Mouse (Mus musculus): Measurements from ENCODE around the gene Srrm4. TPM values are rescaled to one million over a fixed set of nuclear protein-coding genes. Genes with fewer than 3 reads are reported as not detected.

Gene Srrm4
- total RNA-seq, 4 experiments from 2014 or later = 23.7 to 26.4 (median 24.6) TPM

DNA sequence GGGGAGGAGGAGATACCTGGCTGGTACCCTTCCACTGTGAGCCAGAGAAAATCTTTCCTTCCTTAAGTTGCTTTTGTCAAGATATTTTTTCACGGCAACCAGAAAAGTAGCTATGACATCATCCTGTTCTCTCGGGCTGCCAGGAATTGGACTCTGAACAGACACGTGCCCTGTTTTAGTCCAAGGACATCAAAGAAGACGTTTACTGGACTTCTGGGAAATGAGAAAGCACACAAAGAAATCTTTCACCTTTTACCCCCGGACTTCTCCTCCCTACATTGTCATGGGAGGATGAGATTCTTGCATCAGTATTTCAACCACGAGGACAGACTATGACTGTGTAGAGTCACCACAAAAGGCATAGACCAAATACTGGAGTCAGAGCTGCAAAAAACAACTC is 183.7 kb downstream of the Srrm4 start:
- no peak for DNase-seq (ENCODE audit: low spot score in 2 of 2)

DNA sequence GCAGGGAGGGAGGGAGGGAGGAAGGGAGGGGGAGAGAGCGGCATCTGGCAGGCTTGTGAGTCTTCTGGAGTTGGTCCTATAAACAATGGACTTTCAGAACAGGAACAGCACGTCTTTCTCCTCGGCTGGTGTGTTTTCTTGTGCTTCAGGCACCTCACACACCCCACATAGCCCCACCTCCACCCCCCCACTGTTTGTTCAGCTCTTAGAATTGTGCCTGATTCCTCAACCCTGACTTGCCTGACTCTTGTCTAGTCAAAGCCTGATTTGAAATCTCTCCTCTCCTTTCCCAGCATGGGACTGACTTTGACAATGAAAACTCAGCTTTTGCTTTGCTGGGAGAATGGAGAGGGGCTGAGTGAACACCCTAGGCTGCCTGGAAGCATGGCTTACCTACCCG is 184.3 kb downstream of the Srrm4 start:
- DNase-seq (ENCODE audit: low spot score in 2 of 2) = no peak

GRCm38 (mm10) chr5:116406507-116406906 is 185.1 kb downstream of the Srrm4 start:
- no peak for DNase-seq (ENCODE audit: low spot score in 2 of 2)

DNA sequence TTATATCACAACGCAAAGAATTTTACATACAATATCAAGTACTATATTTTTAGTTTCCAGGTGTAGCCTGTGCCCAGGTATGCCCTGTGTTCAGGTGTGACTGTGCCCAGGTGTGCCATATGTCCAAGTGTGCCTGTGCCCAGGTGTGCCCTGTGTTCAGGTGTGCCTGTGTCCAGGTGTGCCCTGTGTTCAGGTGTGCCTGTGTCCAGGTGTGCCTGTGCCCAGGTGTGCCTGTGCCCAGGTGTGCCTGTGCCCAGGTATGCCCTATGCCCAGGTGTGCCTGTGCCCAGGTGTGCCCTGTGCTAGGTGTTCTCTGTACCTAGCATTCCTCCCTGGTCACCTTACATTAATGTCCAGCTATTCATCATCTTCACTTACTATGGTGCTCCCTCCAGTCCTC is 185.7 kb downstream of the Srrm4 start:
- DNase-seq (ENCODE audit: low spot score in 2 of 2) = no peak

GRCm38 (mm10) chr5:116404063-116404462 is 187.6 kb downstream of the Srrm4 start:
- no peak for DNase-seq (ENCODE audit: low spot score in 2 of 2)

DNA sequence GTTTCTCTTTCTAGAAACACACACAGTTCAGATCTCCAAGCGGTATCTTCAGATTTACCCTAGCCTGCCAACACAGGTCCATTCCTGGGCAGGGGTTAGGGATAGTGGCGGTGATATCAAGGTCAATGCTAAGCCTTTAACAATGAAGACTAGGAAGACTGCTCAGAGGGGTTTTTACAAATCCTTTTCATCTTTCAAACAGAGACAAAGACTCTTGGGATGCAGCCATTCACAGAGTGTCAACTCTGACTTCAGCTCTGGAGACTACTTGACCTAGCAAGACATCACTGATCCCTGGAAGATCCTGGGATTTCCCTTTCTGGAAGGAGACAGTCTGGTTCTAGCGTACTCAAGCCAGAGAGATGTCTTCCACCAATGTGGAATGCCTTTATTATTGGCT is 190.8 kb downstream of the Srrm4 start:
- DNase-seq (ENCODE audit: low spot score in 2 of 2) = no peak

GRCm38 (mm10) chr5:116400042-116400730 is 191.4 kb downstream of the Srrm4 start:
- no peak for DNase-seq (ENCODE audit: low spot score in 2 of 2)

GRCm38 (mm10) chr5:116396104-116396503 is 195.5 kb downstream of the Srrm4 start:
- DNase-seq (ENCODE audit: low spot score in 2 of 2) = no peak

DNA sequence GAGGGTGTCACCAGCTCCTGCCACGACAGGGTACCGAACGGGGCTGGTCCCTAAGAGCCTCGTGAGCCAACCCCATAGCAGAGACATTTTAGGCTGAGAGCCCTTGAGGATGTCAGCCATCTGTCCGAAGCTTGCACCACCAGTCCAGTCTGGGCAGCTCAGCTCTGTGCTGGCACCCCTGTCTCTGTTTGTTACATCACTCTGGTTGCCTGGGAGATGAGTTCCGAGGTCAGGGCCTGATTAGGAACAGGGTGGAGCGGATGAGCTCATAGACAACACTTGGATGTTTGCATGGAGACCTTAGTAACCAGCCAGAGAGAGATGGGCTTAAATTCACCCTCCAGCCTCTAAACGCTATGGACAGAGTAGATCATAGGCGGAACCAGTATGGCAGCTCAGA is 199.0 kb downstream of the Srrm4 start:
- no peak for DNase-seq (ENCODE audit: low spot score in 2 of 2)

DNA sequence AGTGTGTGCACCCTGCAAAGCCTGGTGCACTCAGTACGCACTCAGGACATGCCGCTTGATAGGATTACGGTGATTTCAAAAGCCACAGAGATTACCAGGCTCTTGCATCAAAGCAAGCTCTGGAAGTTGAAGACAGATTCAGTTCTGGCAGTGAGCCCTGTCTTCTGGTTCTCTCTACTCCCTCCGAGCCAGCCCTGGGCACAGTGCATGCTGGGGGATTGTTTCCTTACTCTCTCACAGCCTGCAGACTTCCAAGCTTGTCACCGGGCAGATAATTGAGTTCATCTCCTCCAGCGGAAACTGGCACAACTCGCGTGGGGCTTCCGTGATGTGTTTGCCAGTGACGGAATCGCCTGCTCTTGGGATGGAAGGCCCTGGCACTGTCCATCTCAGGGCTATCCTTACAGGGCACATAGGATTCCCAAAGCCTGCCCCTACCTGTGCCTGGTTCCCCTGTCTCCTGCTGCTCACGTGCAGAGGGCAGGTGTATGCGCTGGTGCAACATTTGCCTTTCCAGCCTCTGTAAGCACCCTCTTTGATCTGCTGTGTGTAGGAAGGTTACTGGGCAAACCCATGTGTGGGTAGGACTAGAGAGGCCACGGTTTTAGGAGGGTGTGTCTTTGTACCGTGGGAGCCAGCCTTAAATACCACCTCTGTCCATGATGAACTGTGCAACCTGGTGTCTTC is 201.6 kb downstream of the Srrm4 start:
- peak in 1 of 2 experiments; percentile 25 for DNase-seq (ENCODE audit: low spot score in 2 of 2)

- no peak for DNase-seq (ENCODE audit: low spot score in 2 of 2)
Observed at GRCm38 (mm10) chr5:116389321-116389720, 202.3 kb downstream of the Srrm4 start.

Other genes starting within 250 kb of the Srrm4 start
- 10 to 100 TPM in 3 of 4 experiments, 1 to 10 TPM in 1; 8.3 to 12.4 (median 11.7) TPM for gene Hspb8, start 169.0 kb downstream of the Srrm4 start, total RNA-seq (2022)